Mouse (Mus musculus) stomach, embryonic 14.5 days (tissue): ENCODE results near the gene Nnat. TPM values are rescaled to one million over a fixed set of nuclear protein-coding genes. Genes with fewer than 3 reads are reported as not detected.

Experiments used
- ATAC-seq: fragments of 200-750 bp; cut with Nextera tagmentation; 2 replicates; pipeline ENCODE4 v1.8.0; 2017; ENCODE audit warnings: low read depth, moderate TSS enrichment; ENCODE audit not compliant: insufficient number of reproducible peaks, insufficient read depth, low FRiP score
- H3K27ac ChIP-seq: fragments of 300-500 bp; sonication (generic); 2 replicates; pipeline ENCODE4 v1.5.1; 2014; ENCODE audit warnings: mild to moderate bottlenecking, low read length, moderate library complexity, mixed read lengths
- H3K27me3 ChIP-seq: fragments of 300-500 bp; sonication (generic); 2 replicates; pipeline ENCODE4 v1.6.1; 2014; ENCODE audit warnings: low read length, control low read depth, mixed read lengths; ENCODE audit not compliant: control insufficient read depth, insufficient read depth
- H3K36me3 ChIP-seq: fragments of 300-500 bp; sonication (generic); 2 replicates; pipeline ENCODE4 v1.6.1; 2014; ENCODE audit warnings: mild to moderate bottlenecking, control low read depth, low read length, moderate library complexity, mixed read lengths; ENCODE audit not compliant: control insufficient read depth, insufficient read depth
- H3K4me1 ChIP-seq: fragments of 300-500 bp; sonication (generic); 2 replicates; pipeline ENCODE4 v1.6.1; 2014; ENCODE audit warnings: low read length, control low read depth, mixed read lengths; ENCODE audit not compliant: control insufficient read depth, insufficient read depth
- H3K4me2 ChIP-seq: fragments of 300-500 bp; sonication (generic); replicated peaks from 2 replicates; pipeline ENCODE4 v1.6.1; 2014; ENCODE audit warnings: low read depth, low read length, control low read depth
- H3K4me3 ChIP-seq: fragments of 300-500 bp; sonication (generic); 2 replicates; pipeline ENCODE4 v1.5.1; 2014; ENCODE audit warnings: low read depth, low read length, control low read depth
- H3K9ac ChIP-seq: fragments of 300-500 bp; sonication (generic); replicated peaks from 2 replicates; pipeline ENCODE4 v1.6.1; 2014; ENCODE audit warnings: low read depth, mild to moderate bottlenecking, control low read depth, low read length, moderate library complexity, mixed read lengths
- H3K9me3 ChIP-seq: fragments of 300-500 bp; sonication (generic); 2 replicates; pipeline ENCODE4 v1.6.1; 2016; ENCODE audit warnings: low read depth, low read length, control low read depth; ENCODE audit not compliant: control insufficient read depth
- WGBS: fragments of 180-500 bp; shearing (Covaris S2); extraction: QIAGEN DNeasy Blood & Tissue Kit; methylation state at CpG from one replicate; pipeline ENCODE4 v1.1.7; 2014; 5-methylcytosine and 5-hydroxymethylcytosine counted together
- polyA plus RNA-seq: library from polyadenylated mRNA; unstranded; fragments of >200 nt; fragmentation: Nextera tagmentation; extraction: Ambion mirVana; gene quantifications from 2 replicates; pipeline ENCODE4 v1.2.1, GENCODE M21; 2014

Gene Nnat
- polyA plus RNA-seq, 1 experiment from 2014 or later, result 400 TPM

DNA sequence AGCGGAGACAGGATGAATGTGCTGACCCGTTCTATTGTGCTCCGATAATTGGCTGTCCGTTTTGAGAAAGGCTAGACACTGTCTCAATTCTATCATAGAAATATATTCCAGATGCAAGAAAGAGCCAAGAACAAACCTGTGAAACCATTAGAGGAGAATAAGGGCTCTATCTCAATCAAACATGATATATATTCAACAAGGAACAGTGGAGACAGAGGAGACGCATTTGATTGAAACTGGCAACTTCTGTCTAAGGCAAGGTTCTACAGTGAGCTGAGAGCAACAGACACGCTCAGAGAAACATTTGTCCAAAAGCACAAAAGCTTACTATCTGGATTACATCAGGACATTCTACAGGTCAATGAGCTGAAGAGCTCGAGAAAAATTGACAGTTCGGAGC lies 18.2 kb upstream of the Nnat start:
- Histone ChIP-seq H3K9me3 (no peaks in the 10 kb centered on the region), H3K27me3 (no peaks in the 10 kb centered on the region), H3K4me1 (peaks cover 7% of the 10 kb centered on the region; the same call in 1 of the 2 replicates), H3K9ac (no peak overlapping the region), H3K4me2 (no peak overlapping the region), H3K4me3 (no peak overlapping the region), H3K27ac (no peak overlapping the region), H3K36me3 (peaks cover 9% of the 10 kb centered on the region; the same call in 1 of the 2 replicates)
- 65% methylated on average over 8 of the region's 8 CpGs for WGBS
- ATAC-seq, result no peak

GRCm38 (mm10) chr2:157542415-157542814 lies 17.5 kb upstream of the Nnat start:
- H3K4me3 ChIP-seq, result no peak overlapping the region
- 60% methylated on average over 4 of the region's 4 CpGs for WGBS
- no peak for ATAC-seq
- no peak overlapping the region for H3K9ac ChIP-seq
- peaks cover 7% of the 10 kb centered on the region; the same call in 1 of the 2 replicates for H3K4me1 ChIP-seq
- no peak overlapping the region for H3K27ac ChIP-seq
- H3K4me2 ChIP-seq, result no peak overlapping the region
- no peaks in the 10 kb centered on the region for H3K9me3 ChIP-seq
- H3K36me3 ChIP-seq, result peaks cover 13% of the 10 kb centered on the region; the same call in 1 of the 2 replicates
- no peaks in the 10 kb centered on the region for H3K27me3 ChIP-seq

GRCm38 (mm10) chr2:157544333-157544888 lies 15.5 kb upstream of the Nnat start:
- H3K4me1 ChIP-seq, result peaks cover 7% of the 10 kb centered on the region; the same call in 1 of the 2 replicates
- no peak for ATAC-seq
- no peaks in the 10 kb centered on the region for H3K27me3 ChIP-seq
- H3K27ac ChIP-seq, result no peak overlapping the region
- H3K36me3 ChIP-seq, result peaks cover 22% of the 10 kb centered on the region; the same call in 1 of the 2 replicates
- no peak overlapping the region for H3K4me2 ChIP-seq
- 76% methylated on average over 9 of the region's 9 CpGs for WGBS
- H3K9me3 ChIP-seq, result no peaks in the 10 kb centered on the region
- no peak overlapping the region for H3K9ac ChIP-seq
- H3K4me3 ChIP-seq, result no peak overlapping the region

GRCm38 (mm10) chr2:157546686-157547085 lies 13.2 kb upstream of the Nnat start:
- no peak overlapping the region for H3K4me3 ChIP-seq
- H3K36me3 ChIP-seq, result peaks cover 22% of the 10 kb centered on the region; the same call in 1 of the 2 replicates
- no peak overlapping the region for H3K9ac ChIP-seq
- H3K27me3 ChIP-seq, result no peaks in the 10 kb centered on the region
- no peak for ATAC-seq
- no peaks in the 10 kb centered on the region for H3K4me1 ChIP-seq
- H3K9me3 ChIP-seq, result no peaks in the 10 kb centered on the region
- H3K27ac ChIP-seq, result no peak overlapping the region
- H3K4me2 ChIP-seq, result no peak overlapping the region

DNA sequence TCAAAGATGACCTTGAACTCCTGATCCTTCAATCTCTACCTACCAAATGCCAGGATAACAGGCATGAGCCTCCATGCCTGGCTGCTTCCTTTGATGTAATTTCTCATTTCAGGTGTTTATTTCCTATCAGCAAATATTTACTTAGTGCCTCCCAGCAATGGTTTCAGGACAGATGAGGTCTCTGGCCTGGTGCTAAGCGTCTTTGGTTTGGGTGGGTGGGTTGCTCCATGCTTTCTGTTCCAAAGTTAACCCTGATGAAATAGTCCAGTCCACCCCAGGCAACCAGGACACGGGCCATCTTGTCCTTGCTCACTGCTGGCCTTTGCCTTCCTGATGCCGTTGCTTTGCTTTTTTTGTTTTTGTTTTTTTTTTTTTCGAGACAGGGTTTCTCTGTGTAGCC lies 9.6 kb upstream of the Nnat start:
- H3K27ac ChIP-seq, result no peak overlapping the region
- H3K4me2 ChIP-seq, result no peak overlapping the region
- peaks cover 17% of the 10 kb centered on the region; the same call in 1 of the 2 replicates for H3K36me3 ChIP-seq
- no peak overlapping the region for H3K4me3 ChIP-seq
- no peak overlapping the region for H3K9ac ChIP-seq
- 0 out of 2 replicates have a peak, but pooled peaks cover 3% of the 10 kb centered on the region for H3K4me1 ChIP-seq
- ATAC-seq, result no peak
- no peaks in the 10 kb centered on the region for H3K9me3 ChIP-seq
- no peaks in the 10 kb centered on the region for H3K27me3 ChIP-seq
- 67% methylated on average over 4 of the region's 4 CpGs for WGBS

DNA sequence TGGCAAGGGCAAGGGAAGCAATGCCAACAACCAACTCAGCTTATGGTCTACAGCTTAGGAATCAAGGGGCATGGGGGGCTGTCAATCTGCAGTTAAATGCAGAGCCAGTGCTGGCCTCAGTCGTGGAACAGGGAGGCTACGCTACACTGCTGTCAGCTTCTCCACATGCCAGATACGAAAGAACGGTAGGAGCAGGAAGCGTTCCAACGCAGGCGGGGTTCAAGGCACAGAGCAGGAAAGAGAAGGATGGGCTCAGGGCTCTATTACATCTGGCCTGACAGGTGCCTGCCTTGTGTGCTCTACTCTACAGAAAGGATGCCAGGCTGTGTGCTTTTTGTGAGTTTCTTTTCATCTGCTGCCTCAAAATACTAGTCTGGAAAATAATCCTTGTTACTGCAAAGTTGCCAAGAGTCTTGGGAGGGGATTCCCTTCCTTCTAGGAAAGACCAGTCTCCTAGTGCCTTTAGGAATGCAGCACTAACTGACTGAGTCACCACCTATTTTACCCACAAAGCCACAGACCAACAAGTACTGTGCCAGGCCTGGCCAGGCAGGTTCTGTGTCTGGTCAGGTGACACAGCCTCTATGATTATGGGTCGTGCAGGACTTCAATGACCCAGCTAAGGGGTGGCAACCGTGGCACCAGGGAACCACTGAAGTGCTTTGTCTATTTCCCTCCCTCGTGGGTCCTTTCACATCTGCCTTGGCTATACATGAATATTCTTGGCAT lies 7.6 kb upstream of the Nnat start:
- Histone ChIP-seq H3K36me3 (peaks cover 17% of the 10 kb centered on the region), H3K9me3 (no peaks in the 10 kb centered on the region), H3K27ac (no peak overlapping the region), H3K27me3 (no peaks in the 10 kb centered on the region), H3K4me2 (no peak overlapping the region), H3K4me1 (0 out of 2 replicates have a peak, but pooled peaks cover 7% of the 10 kb centered on the region), H3K9ac (no peak overlapping the region), H3K4me3 (no peak overlapping the region)
- ATAC-seq, result no peak
- WGBS, result 70% methylated on average over 10 of the region's 10 CpGs

- peaks cover 28% of the 10 kb centered on the region for H3K9me3 ChIP-seq
- peaks cover 12% of the 10 kb centered on the region for H3K36me3 ChIP-seq
- no peaks in the 10 kb centered on the region for H3K27me3 ChIP-seq
- WGBS, result 50% methylated on average over 5 of the region's 5 CpGs
- H3K4me2 ChIP-seq, result no peak overlapping the region
- H3K9ac ChIP-seq, result no peak overlapping the region
- H3K4me3 ChIP-seq, result no peak overlapping the region
- peak overlapping the region; percentile 49; the same call in 1 of the 2 replicates for H3K27ac ChIP-seq
- H3K4me1 ChIP-seq, result 0 out of 2 replicates have a peak, but pooled peaks cover 7% of the 10 kb centered on the region
- peak; percentile 62; the same call in 1 of the 2 replicates for ATAC-seq
Measured at GRCm38 (mm10) chr2:157556074-157556698, 3.7 kb upstream of the Nnat start.

DNA sequence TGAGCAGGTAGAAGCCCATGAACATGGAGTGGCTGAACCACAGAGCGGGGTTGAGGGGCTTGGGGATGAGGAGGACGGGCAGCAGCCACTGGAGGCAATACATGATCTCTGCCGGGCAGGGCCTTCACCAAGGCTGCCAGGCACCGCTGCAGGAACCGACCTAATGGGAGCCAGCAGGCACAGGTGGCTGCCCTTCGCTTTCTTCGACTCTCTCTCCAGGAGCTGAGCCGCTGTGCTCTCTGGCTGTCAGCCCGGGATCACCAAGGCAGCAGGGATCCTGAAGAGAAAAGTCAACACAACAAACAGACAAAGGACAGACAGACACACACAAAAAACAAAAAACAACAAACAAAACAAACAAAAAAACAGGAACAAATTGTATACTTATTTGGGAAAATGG lies 1.8 kb upstream of the Nnat start:
- 82% methylated on average over 9 of the region's 9 CpGs for WGBS
- H3K9me3 ChIP-seq, result peaks cover 41% of the 10 kb centered on the region

More for the DNA sequence above, 1.8 kb upstream of the Nnat start:
- no peaks in the 10 kb centered on the region for H3K27me3 ChIP-seq
- peaks cover 10% of the 10 kb centered on the region; the same call in 1 of the 2 replicates for H3K4me1 ChIP-seq
- peaks cover 12% of the 10 kb centered on the region for H3K36me3 ChIP-seq
- no peak overlapping the region for H3K4me3 ChIP-seq
- no peak for ATAC-seq
- H3K4me2 ChIP-seq, result no peak overlapping the region
- H3K9ac ChIP-seq, result no peak overlapping the region
- H3K27ac ChIP-seq, result no peak overlapping the region
